Mouse (Mus musculus) kidney, postnatal 10 days (tissue): Measurements from ENCODE around the gene Fuca1.
"Not testable (repeated sequence)": the region's sequence is repeated elsewhere in the genome, so short reads cannot be mapped to it uniquely, and the experiment has no call there.

Experiments
- DNase-seq: peaks from one replicate; pipeline ENCODE4 v3.0.0; 2021; ENCODE audit warnings: mixed read lengths

The Fuca1 gene

GRCm38 (mm10) chr4:135955886-135956285, 35.4 kb downstream of the Fuca1 start:
- DNase-seq: no peak

GRCm38 (mm10) chr4:135958354-135958753, 37.8 kb downstream of the Fuca1 start:
- DNase-seq: peak; percentile 79

DNA sequence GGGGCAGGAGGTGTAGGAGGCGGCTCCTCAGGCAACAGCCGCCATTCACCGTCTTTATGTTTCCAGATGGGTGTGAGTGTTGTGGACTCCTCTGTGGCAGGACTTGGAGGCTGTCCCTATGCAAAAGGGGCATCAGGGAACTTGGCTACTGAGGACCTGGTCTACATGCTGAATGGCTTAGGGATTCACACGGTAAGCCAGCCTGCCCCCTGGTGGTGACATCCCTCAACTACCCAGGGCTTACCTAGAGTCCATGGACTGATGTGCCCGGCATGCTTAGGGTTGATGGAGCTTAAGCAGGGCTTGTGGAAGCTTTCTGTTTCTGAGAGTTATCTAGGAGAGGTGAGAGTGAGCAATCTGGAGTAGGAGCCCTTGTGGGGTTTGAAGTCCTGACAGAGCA, 40.2 kb downstream of the Fuca1 start:
- DNase-seq: peak; percentile 90

DNA sequence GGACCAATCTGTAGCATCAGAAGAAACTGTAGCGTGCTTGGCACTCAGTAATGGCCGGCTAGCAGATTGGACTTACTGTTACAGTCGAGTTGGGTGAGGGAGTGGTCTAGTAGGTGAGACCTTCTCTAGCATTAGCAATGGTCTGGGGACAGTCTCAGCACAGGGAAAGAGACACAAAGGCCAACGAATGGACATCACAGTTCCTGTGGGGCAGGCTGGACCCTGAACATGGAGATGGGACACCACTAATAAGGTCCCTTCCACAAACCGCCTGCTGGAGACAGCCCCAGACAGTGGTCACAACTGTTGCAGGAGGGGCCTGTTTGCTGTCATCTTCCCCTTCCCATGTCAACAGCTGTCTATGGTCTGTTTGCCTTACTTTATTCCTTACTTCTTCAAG, 41.2 kb downstream of the Fuca1 start:
- DNase-seq: no peak

GRCm38 (mm10) chr4:135962198-135962597, 41.7 kb downstream of the Fuca1 start:
- no peak for DNase-seq

- no peak for DNase-seq
These were observed 42.4 kb downstream of the Fuca1 start for GRCm38 (mm10) chr4:135962946-135963345.

GRCm38 (mm10) chr4:135963457-135964193, 43.1 kb downstream of the Fuca1 start, which contains the start of gene Gale:
Gene Gale (plus strand): TSS chr4:135963727.
- DNase-seq: peak; percentile 98

- peak; percentile 76 for DNase-seq
These were observed 43.9 kb downstream of the Fuca1 start for GRCm38 (mm10) chr4:135964426-135964825.

- no peak for DNase-seq
These were observed 44.6 kb downstream of the Fuca1 start for GRCm38 (mm10) chr4:135965113-135965512.

DNA sequence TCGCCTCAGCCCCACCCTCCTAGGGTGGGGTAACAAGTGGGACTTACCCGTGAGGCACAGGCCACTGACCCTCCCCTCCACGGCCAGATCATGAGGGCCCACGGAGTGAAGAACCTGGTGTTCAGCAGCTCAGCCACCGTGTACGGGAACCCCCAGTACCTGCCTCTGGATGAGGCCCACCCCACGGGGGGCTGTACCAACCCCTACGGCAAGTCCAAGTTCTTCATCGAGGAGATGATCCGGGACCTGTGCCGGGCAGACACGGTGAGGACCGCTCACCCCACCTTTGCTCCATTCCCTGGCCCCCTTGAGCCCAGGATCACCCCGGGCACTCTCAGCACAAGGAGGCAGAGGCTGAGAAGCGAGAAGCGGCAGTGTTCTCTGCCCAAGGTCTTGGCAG, 45.7 kb downstream of the Fuca1 start:
- DNase-seq: no peak

DNA sequence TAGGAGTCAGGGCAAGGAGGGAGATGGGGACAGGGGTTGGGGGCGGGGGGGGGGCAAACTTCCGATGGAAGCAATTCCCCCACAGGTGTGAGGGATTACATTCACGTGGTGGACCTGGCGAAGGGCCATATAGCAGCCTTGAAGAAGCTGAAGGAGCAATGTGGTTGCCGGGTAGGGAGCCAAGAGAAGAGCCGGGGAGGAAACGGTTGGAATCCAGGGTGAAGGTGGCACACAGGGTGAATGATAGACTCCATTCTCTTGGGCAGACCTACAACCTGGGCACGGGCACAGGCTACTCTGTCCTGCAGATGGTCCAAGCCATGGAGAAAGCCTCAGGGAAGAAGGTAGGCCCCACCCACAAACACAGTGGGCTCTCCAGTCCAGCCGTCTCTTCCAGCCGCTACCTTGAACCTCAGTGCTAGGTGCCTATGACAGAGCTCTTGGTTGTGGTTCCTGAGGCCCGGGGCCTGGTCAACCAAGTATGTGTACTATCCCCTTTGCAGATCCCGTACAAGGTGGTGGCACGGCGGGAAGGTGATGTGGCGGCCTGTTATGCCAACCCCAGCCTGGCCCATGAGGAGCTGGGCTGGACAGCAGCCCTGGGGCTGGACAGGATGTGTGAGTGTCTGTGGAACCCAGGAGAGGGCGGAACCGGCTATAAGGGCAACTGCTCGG, 46.7 kb downstream of the Fuca1 start:
- DNase-seq: no peak

GRCm38 (mm10) chr4:135968271-135968869, 47.8 kb downstream of the Fuca1 start:
- no peak for DNase-seq

DNA sequence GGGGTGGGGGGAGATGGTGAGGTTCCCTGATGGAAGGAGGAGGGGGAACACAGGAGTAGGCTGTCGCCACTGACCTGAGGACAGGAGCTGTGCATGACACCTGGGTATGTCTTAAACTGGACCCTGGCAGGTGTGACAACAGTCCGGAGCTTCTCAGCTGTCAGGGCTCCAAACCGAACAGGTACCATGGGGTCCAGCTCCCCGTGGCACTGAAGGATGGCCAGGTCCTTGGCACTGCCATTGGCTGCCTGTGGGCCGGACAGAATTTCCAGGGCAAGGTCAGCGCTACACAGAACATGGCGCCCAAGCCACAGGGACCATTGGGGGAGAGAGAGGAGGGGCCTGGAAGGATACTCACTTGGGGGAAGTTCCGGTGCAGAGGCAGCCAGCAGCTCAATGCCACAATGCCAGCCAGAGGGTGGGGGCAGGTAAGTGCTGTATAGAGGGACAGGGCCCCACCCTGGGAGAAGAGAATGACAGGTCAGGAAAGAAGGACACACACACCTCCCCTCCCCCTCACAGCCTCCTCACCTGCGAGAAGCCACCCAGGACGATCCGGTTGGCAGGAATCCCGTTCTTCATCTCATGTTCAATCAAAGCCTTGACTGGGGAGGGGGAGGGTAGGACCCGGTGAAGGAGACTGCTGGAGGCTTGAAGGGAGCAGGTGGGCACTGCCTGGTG, 48.7 kb downstream of the Fuca1 start:
- DNase-seq: no peak

DNA sequence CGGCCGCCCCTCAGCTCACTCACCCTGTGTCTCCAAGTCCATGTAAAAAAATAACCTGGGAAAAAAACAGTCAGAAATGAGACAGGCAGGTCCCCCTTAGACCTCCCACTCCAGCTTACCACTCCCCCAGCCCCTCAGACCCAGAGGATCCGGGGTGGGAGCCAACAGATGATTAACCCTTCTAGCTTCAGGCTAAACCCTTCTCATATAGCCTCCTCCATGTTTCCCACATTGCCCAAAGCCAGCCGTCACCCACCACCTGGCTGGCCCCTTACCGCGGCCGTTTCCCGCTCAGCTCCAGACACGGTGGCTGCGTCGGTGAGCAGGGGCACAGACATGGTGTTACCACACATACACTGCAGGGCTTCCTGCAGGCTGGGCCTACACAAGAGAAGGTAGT, 50.0 kb downstream of the Fuca1 start:
- peak; percentile 10 for DNase-seq

GRCm38 (mm10) chr4:135971805-135972555, 51.4 kb downstream of the Fuca1 start:
- DNase-seq: no peak

GRCm38 (mm10) chr4:135972556-135972906, 52.0 kb downstream of the Fuca1 start, which contains the start of gene Lypla2:
Gene Lypla2 (minus strand): TSS chr4:135972626.
- peak; percentile 94 for DNase-seq

GRCm38 (mm10) chr4:135972911-135973811, 52.6 kb downstream of the Fuca1 start:
- DNase-seq: no peak

DNA sequence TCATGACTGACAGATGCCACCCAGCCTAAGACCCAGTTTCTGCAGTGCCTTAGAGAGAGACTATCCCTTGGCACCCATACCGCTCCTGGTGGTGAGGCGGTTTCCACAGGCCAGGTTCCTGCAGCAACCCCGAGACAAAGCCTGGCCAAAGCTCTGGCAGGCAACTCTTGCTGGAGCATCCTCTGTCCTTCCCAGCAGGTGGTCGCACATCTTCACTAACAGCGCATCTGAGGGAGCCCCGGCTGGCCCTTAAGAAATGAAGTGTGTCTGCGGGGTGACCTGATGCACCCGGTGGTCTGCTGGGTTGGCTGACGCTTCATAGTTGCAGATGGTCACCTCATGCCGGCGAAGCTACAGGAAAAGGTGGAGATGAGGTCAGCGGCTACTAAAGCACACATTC, 55.6 kb downstream of the Fuca1 start:
- DNase-seq: no peak

DNA sequence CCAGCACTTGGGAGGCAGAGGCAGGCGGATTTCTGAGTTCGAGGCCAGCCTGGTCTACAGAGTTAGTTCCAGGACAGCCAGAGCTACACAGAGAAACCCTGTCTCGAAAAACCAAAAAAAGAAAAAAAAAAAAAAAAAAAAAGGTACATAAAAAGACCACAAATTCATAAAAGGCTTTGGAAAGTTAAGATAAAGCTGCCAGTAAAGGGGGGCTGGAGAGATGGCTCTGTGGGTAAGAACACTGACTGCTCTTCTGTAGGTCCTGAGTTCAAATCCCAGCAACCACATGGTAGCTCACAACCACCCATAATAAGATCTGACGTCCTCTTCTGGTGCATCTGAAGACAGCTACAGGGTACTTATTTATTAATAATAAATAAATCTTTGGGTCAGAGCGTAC, 59.7 kb downstream of the Fuca1 start:
- DNase-seq: not testable (repeated sequence)

DNA sequence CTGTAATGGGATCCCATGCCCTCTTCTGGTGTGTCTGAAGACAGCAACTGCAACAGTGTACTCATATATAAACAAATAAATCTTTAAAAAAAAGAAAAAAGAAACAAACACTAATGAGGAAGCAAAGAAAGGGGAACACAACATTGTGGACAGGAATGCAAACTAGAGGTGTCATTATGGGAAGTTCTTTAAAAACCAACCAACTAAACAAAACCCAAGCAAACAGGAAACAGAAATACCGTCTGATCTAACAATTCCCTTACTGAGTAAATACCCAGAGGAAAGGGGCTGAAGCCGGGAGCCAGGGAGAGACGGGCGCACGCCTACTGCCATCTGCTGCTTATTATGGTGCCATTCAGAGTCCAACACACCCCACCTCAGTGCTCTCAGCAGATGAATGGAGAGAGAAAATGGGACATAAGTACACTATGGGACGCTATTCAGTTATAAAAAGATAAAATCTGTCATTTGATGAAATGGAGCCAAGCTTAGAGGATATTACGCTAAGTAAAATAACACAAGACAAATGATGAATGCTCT, 61.1 kb downstream of the Fuca1 start:
- DNase-seq: no peak

GRCm38 (mm10) chr4:135984556-135984955, 64.0 kb downstream of the Fuca1 start:
- DNase-seq: no peak
